ENCODE assay signal across 21 mouse cellular contexts in the genomic region with DNA sequence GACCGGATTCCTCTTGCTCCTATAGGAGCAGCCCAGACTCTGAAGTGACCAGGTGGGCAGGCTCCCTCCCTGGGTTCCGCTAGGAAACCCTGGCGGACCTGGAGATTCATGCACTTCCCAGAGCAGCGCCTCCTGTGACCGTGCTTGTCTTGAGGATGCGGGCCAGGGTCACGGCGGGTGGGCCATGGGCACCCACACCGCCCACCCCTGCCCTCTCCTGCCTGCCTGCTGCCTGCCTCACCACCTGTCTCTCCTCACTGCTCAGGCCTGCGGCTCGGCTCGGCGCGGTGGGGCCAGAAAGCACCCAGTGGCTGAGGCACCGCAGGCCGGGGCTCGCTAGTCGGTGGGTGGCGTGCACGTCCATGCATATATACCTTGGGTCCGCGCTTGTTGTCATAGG. TPM values are rescaled to one million over a fixed set of nuclear protein-coding genes. Genes with fewer than 3 reads are reported as not detected.
DNase-seq lines count a peak whose midpoint lies in the region; ATAC-seq and TF ChIP-seq lines count a peak whose summit lies in the region.
"Had no signal": no experiment of that assay in that cellular context is flagged by ENCODE, and none has a peak within 500 bp of the region (broad histone marks: within the 10 kb centered on the region; RNA-seq: fewer than 3 reads in every experiment).

No protein-coding gene starts in this region.

- H3K36me3 ChIP-seq in kidney, postnatal 0 days (ENCODE audit: insufficient read depth, low read length), result no peaks in the 10 kb centered on the region
- no peaks in the 10 kb centered on the region for H3K36me3 ChIP-seq in G1E (replicated peaks)
- no peaks in the 10 kb centered on the region for H3K36me3 ChIP-seq in intestine, postnatal 0 days (ENCODE audit: control insufficient read depth, insufficient read depth)

- no peak overlapping the region for H3K9ac ChIP-seq in kidney, postnatal 0 days (ENCODE audit: low read depth, low read length)
- H3K9ac ChIP-seq in intestine, postnatal 0 days (ENCODE audit: low read depth, low read length), result no peak overlapping the region
- H3K9ac ChIP-seq: forebrain, postnatal 0 days had no signal

- H3K9me3 ChIP-seq in kidney, postnatal 0 days (replicated peaks; ENCODE audit: low read length), result no peaks in the 10 kb centered on the region
- no peaks in the 10 kb centered on the region for H3K9me3 ChIP-seq in G1E (replicated peaks)
- no peaks in the 10 kb centered on the region for H3K9me3 ChIP-seq in intestine, postnatal 0 days (ENCODE audit: control insufficient read depth)

- peaks cover 40% of the 10 kb centered on the region for H3K4me1 ChIP-seq in cerebellum, adult 2 months (ENCODE audit: control insufficient read depth, insufficient read depth, low read length)
- H3K4me1 ChIP-seq in kidney, postnatal 0 days (replicated peaks; ENCODE audit: insufficient read depth, low read length), result no peaks in the 10 kb centered on the region
- peaks cover 10% of the 10 kb centered on the region for H3K4me1 ChIP-seq in G1E (ENCODE audit: insufficient read depth, low read depth, low read length)
- H3K4me1 ChIP-seq in intestine, postnatal 0 days (replicated peaks; ENCODE audit: control insufficient read depth, insufficient read depth, low read length), result no peaks in the 10 kb centered on the region

- 9% methylated on average over 22 of the region's 22 CpGs for WGBS in cerebellum, adult 2 months
- WGBS in kidney, postnatal 0 days, result 1% methylated on average over 22 of the region's 22 CpGs
- WGBS in intestine, postnatal 0 days, result 1% methylated on average over 22 of the region's 22 CpGs

- DNase-seq in cerebellum, adult 2 months, result peak; percentile 52 to 59
- DNase-seq in cerebellum, postnatal 4 days (ENCODE audit: low spot score in 2 of 2), result no peak
- no peak for DNase-seq in kidney, postnatal 0 days (ENCODE audit: low spot score)
- no peak for DNase-seq in kidney, adult 18-20 months
- DNase-seq in G1E (ENCODE audit: low spot score), result no peak
- DNase-seq in thymus, postnatal 14 days, result no peak
- DNase-seq in frontal cortex, postnatal 10 days (ENCODE audit: low spot score in 2 of 2), result no peak
- DNase-seq: forebrain, postnatal 0 days; gastrocnemius, postnatal 36 days; heart, postnatal 36 days; midbrain, embryonic 14.5 days; right cerebral cortex, postnatal 25 days had no signal

- no peak overlapping the region for H3K4me3 ChIP-seq in cerebellum, adult 2 months (replicated peaks; ENCODE audit: insufficient read depth, low read depth, low read length)
- no peak overlapping the region for H3K4me3 ChIP-seq in kidney, postnatal 0 days (replicated peaks; ENCODE audit: low read depth, low read length)
- H3K4me3 ChIP-seq in G1E (ENCODE audit: low read depth, low read length), result peak overlapping the region; percentile 56
- peak overlapping the region; percentile 28 for H3K4me3 ChIP-seq in intestine, postnatal 0 days (ENCODE audit: low read depth, low read length)

- peak overlapping the region; percentile 66 for H3K27ac ChIP-seq in cerebellum, adult 2 months (ENCODE audit: insufficient read depth, low read length)
- no peak overlapping the region for H3K27ac ChIP-seq in kidney, postnatal 0 days
- H3K27ac ChIP-seq in intestine, postnatal 0 days (ENCODE audit: low read depth, low read length), result no peak overlapping the region

- no peaks in the 10 kb centered on the region for H3K27me3 ChIP-seq in cerebellum, adult 2 months (ENCODE audit: control insufficient read depth, insufficient read depth, low read length)
- H3K27me3 ChIP-seq in kidney, postnatal 0 days (ENCODE audit: insufficient read depth, low read length), result peaks cover 33% of the 10 kb centered on the region
- H3K27me3 ChIP-seq in G1E (ENCODE audit: insufficient read depth, low read length), result peaks cover 47% of the 10 kb centered on the region
- H3K27me3 ChIP-seq in intestine, postnatal 0 days (replicated peaks; ENCODE audit: control insufficient read depth, insufficient read depth, low read length), result peaks cover 26% of the 10 kb centered on the region

- H3K4me2 ChIP-seq in kidney, postnatal 0 days (ENCODE audit: low read length), result 0 out of 2 replicates have a peak overlapping the region, but pooled peaks have one; percentile 25
- H3K4me2 ChIP-seq in intestine, postnatal 0 days (replicated peaks; ENCODE audit: low read depth), result peak overlapping the region; percentile 64

- TF ChIP-seq POLR2A in cerebellum, adult 2 months (IDR thresholded peaks at IDR 0.05; ENCODE audit: borderline replicate concordance, insufficient read depth, low read length), result no peak

- TF ChIP-seq CTCF in cerebellum, adult 2 months (IDR thresholded peaks at IDR 0.05; ENCODE audit: borderline replicate concordance, insufficient read depth, low read depth, low read length), result no peak
- TF ChIP-seq CTCF in kidney, postnatal 0 days (IDR thresholded peaks at IDR 0.05; ENCODE audit: low read depth), result no peak
- no peak for TF ChIP-seq CTCF in G1E (IDR thresholded peaks at IDR 0.05; ENCODE audit: low read depth, low read length)
- TF ChIP-seq CTCF in intestine, postnatal 0 days (IDR thresholded peaks at IDR 0.05; ENCODE audit: low read depth), result no peak

- ATAC-seq in kidney, postnatal 0 days (replicated peaks; ENCODE audit: low FRiP score, low read depth), result no peak
- no peak for ATAC-seq in G1E (ENCODE audit: extremely low read depth, insufficient number of reproducible peaks, low FRiP score, poor library complexity, severe bottlenecking)
- peak; percentile 34; the same call in 1 of the 2 replicates for ATAC-seq in intestine, postnatal 0 days
- ATAC-seq: activated CD4-positive, CD25-positive, alpha-beta regulatory T cell, adult 4 months; forebrain, postnatal 0 days; lung, postnatal 0 days had no signal

RNA-seq across cellular contexts. Expression of gene Grin1, which starts 8.0 kb away (rescaled TPM):
- polyA plus RNA-seq in cerebellum, adult 2 months (2012; rRNA removed), result 282 and 290 TPM in 2 replicates
- polyA plus RNA-seq in kidney, postnatal 0 days (2015; fragmentation: Nextera tagmentation; extraction: Ambion mirVana), result 0.58 and 0.66 TPM in 2 replicates
- 1.7 TPM in 1 of 2 replicates, not detected in the other for total RNA-seq in G1E (2014; fragmentation: Nextera tagmentation)
- total RNA-seq in G1E (2017), result 0.17 and 0.33 TPM in 2 replicates
- polyA plus RNA-seq in G1E (2012), result 0.68 and 0.73 TPM in 2 replicates
- 0.78 and 0.90 TPM in 2 replicates for polyA plus RNA-seq in intestine, postnatal 0 days (2015; fragmentation: Nextera tagmentation; extraction: Ambion mirVana)
- total RNA-seq: gastrocnemius, postnatal 36 days; heart, postnatal 36 days; liver, adult 2 months; MEL had no signal
- polyA plus RNA-seq: activated CD4-positive, CD25-positive, alpha-beta regulatory T cell, adult 4 months; liver, adult 2 months had no signal

RNA-seq across cellular contexts. Expression of gene Man1b1, which starts 21.2 kb away (rescaled TPM):
- 33.2 and 34.1 TPM in 2 replicates for polyA plus RNA-seq in cerebellum, adult 2 months (2012; rRNA removed)
- polyA plus RNA-seq in kidney, postnatal 0 days (2015; fragmentation: Nextera tagmentation; extraction: Ambion mirVana), result 57.9 and 59.6 TPM in 2 replicates
- total RNA-seq in G1E (2014; fragmentation: Nextera tagmentation) (38.3 and 47.0 TPM in 2 replicates), G1E (2017) (45.3 and 57.2 TPM in 2 replicates)
- 9.9 and 18.0 TPM in 2 replicates for polyA plus RNA-seq in G1E (2012)
- polyA plus RNA-seq in intestine, postnatal 0 days (2015; fragmentation: Nextera tagmentation; extraction: Ambion mirVana), result 44.7 and 50.2 TPM in 2 replicates

RNA-seq across cellular contexts. Expression of gene Lrrc26, which starts 21.3 kb away (rescaled TPM):
- polyA plus RNA-seq in cerebellum, adult 2 months (2012; rRNA removed), result 0.20 and 0.21 TPM in 2 replicates
- polyA plus RNA-seq in kidney, postnatal 0 days (2015; fragmentation: Nextera tagmentation; extraction: Ambion mirVana), result 0.29 and 0.48 TPM in 2 replicates
- total RNA-seq in G1E (2014; fragmentation: Nextera tagmentation), result not detected in 2 replicates
- not detected in 2 replicates for total RNA-seq in G1E (2017)
- not detected in 2 replicates for polyA plus RNA-seq in G1E (2012)
- 5.5 and 6.6 TPM in 2 replicates for polyA plus RNA-seq in intestine, postnatal 0 days (2015; fragmentation: Nextera tagmentation; extraction: Ambion mirVana)
- total RNA-seq: forebrain, postnatal 0 days; gastrocnemius, postnatal 36 days; heart, postnatal 36 days; layer of hippocampus, adult 8-10 months; left cerebral cortex, postnatal 10 days; liver, adult 2 months; MEL had no signal
- polyA plus RNA-seq: activated CD4-positive, CD25-positive, alpha-beta regulatory T cell, adult 4 months; cortical plate, adult 2 months; forebrain, postnatal 0 days had no signal

RNA-seq across cellular contexts. Expression of gene Tmem210, which starts 23.0 kb away (rescaled TPM):
- polyA plus RNA-seq in cerebellum, adult 2 months (2012; rRNA removed), result not detected in 2 replicates
- not detected in 2 replicates for polyA plus RNA-seq in kidney, postnatal 0 days (2015; fragmentation: Nextera tagmentation; extraction: Ambion mirVana)
- total RNA-seq in G1E (2014; fragmentation: Nextera tagmentation), result not detected in 2 replicates
- total RNA-seq in G1E (2017), result not detected in 2 replicates
- not detected in 2 replicates for polyA plus RNA-seq in G1E (2012)
- not detected in 2 replicates for polyA plus RNA-seq in intestine, postnatal 0 days (2015; fragmentation: Nextera tagmentation; extraction: Ambion mirVana)
- total RNA-seq: forebrain, postnatal 0 days; gastrocnemius, postnatal 36 days; heart, postnatal 36 days; layer of hippocampus, adult 8-10 months; left cerebral cortex, postnatal 10 days; liver, adult 2 months; MEL had no signal
- polyA plus RNA-seq: activated CD4-positive, CD25-positive, alpha-beta regulatory T cell, adult 4 months; cortical plate, adult 2 months; forebrain, postnatal 0 days; liver, adult 2 months; lung, postnatal 0 days; midbrain, embryonic 14.5 days; stomach, embryonic 14.5 days had no signal

RNA-seq across cellular contexts. Expression of gene Anapc2, which starts 38.7 kb away (rescaled TPM):
- polyA plus RNA-seq in cerebellum, adult 2 months (2012; rRNA removed), result 103 TPM in 2 replicates
- 79.4 and 84.0 TPM in 2 replicates for polyA plus RNA-seq in kidney, postnatal 0 days (2015; fragmentation: Nextera tagmentation; extraction: Ambion mirVana)
- 39.5 and 50.3 TPM in 2 replicates for total RNA-seq in G1E (2014; fragmentation: Nextera tagmentation)
- 19.7 and 24.4 TPM in 2 replicates for total RNA-seq in G1E (2017)
- 23.0 and 25.3 TPM in 2 replicates for polyA plus RNA-seq in G1E (2012)
- 41.6 and 43.4 TPM in 2 replicates for polyA plus RNA-seq in intestine, postnatal 0 days (2015; fragmentation: Nextera tagmentation; extraction: Ambion mirVana)

Comparison
In these comparisons a context has a peak if more than half of its experiments do, and no peak if none do; other contexts are left out.
1. DNase-seq: peak in cerebellum, adult 2 months (2 of 2); none in cerebellum, postnatal 4 days (0 of 2), kidney, postnatal 0 days (single experiment), kidney, adult 18-20 months (single experiment), G1E (single experiment), thymus, postnatal 14 days (single experiment) and frontal cortex, postnatal 10 days (0 of 2).
2. H3K4me3 ChIP-seq: peak in G1E (single experiment) and intestine, postnatal 0 days (single experiment); none in cerebellum, adult 2 months (single experiment) and kidney, postnatal 0 days (single experiment).
3. RNA of gene Grin1, which starts 8.0 kb away (polyA plus RNA-seq): 282 to 290 TPM in cerebellum, adult 2 months; 0.78 to 0.90 TPM in intestine, postnatal 0 days, 0.68 to 0.73 TPM in G1E and 0.58 to 0.66 TPM in kidney, postnatal 0 days; every median in the first group is over 100 times any median in the second.